Mouse (Mus musculus) midbrain, embryonic 13.5 days (tissue): ENCODE results near the gene Mettl7b. TPM values are rescaled to one million over a fixed set of nuclear protein-coding genes. Genes with fewer than 3 reads are reported as not detected.

Experiments
- ATAC-seq: fragments of 200-750 bp; cut with Nextera tagmentation; 2 replicates; pipeline ENCODE4 v1.8.0; 2017; ENCODE audit warnings: mild to moderate bottlenecking, moderate TSS enrichment, moderate library complexity
- H3K27ac ChIP-seq: fragments of 300-500 bp; sonication (generic); 2 replicates; pipeline ENCODE4 v1.5.1; 2015; ENCODE audit warnings: inconsistent platforms, mild to moderate bottlenecking, moderate library complexity
- H3K27me3 ChIP-seq: fragments of 300-500 bp; sonication (generic); 2 replicates; pipeline ENCODE4 v1.6.1; 2015; ENCODE audit warnings: mild to moderate bottlenecking, inconsistent platforms
- H3K36me3 ChIP-seq: fragments of 300-500 bp; sonication (generic); 2 replicates; pipeline ENCODE4 v1.6.1; 2015; ENCODE audit warnings: mild to moderate bottlenecking, inconsistent platforms
- H3K4me1 ChIP-seq: fragments of 300-500 bp; sonication (generic); replicated peaks from 2 replicates; pipeline ENCODE4 v1.6.1; 2015; ENCODE audit warnings: inconsistent platforms
- H3K4me2 ChIP-seq: fragments of 300-500 bp; sonication (generic); replicated peaks from 2 replicates; pipeline ENCODE4 v1.6.1; 2015; ENCODE audit warnings: moderate library complexity, mild to moderate bottlenecking, inconsistent platforms
- H3K4me3 ChIP-seq: fragments of 300-500 bp; sonication (generic); replicated peaks from 2 replicates; pipeline ENCODE4 v1.5.1; 2015; ENCODE audit warnings: mild to moderate bottlenecking, inconsistent platforms
- H3K9ac ChIP-seq: fragments of 300-500 bp; sonication (generic); replicated peaks from 2 replicates; pipeline ENCODE4 v1.6.1; 2015; ENCODE audit warnings: mild to moderate bottlenecking, inconsistent platforms
- H3K9me3 ChIP-seq: fragments of 300-500 bp; sonication (generic); 2 replicates; pipeline ENCODE4 v1.6.1; 2016; ENCODE audit warnings: mild to moderate bottlenecking, inconsistent platforms
- WGBS: fragments of 180-500 bp; shearing (Covaris S2); methylation state at CpG from one replicate; pipeline ENCODE4 v1.1.7; 2015; 5-methylcytosine and 5-hydroxymethylcytosine counted together
- polyA plus RNA-seq: library from polyadenylated mRNA; unstranded; fragments of >200 nt; fragmentation: Nextera tagmentation; extraction: Ambion mirVana; gene quantifications from 2 replicates; pipeline ENCODE4 v1.2.1, GENCODE M21; 2015

Gene Mettl7b
- polyA plus RNA-seq, 1 experiment from 2014 or later: not detected

DNA sequence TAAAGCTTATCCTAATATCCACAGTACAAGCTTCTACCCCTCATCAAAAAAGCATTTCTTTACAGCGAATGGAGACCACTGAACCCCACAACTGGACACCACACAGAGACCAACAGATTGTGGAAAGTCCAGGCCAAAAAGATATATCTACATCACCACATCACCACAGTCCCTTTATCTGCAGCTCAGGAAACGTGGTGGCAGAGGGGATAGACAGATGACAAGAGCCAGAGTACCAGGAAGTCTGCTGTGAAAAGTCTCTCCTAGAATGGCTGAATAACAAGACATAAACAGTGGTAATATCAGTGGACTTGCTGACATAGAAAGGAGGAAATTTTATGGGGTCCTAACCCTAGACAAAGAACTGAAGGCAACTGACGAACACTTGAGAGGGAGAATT lies 15.6 kb upstream of the Mettl7b start:
- Histone ChIP-seq H3K4me3 (no peak overlapping the region), H3K4me1 (no peaks in the 10 kb centered on the region), H3K9me3 (no peaks in the 10 kb centered on the region), H3K27me3 (no peaks in the 10 kb centered on the region), H3K36me3 (no peaks in the 10 kb centered on the region), H3K4me2 (no peak overlapping the region), H3K9ac (no peak overlapping the region), H3K27ac (no peak overlapping the region)
- no peak for ATAC-seq
- WGBS: 67% methylated on average over 3 of the region's 3 CpGs

DNA sequence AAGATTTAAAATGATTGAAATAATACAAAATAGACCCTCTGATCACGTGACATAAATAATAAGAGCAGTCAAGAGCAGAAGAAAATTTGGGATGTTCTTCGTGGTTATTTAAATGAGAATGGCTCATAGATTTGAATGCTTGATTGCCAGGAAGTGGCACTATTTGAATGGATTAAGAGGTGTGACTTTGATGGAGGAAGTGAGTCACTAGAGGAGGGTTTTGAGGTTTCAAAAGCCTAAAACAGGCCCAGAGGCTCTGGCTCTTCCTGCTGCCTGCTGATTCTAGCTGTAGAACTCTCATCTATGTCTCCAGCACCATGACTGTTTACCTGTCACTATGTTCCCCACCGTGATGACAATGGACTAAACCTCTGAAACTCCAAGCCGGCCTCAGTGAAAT lies 12.1 kb upstream of the Mettl7b start:
- H3K4me1 ChIP-seq: no peaks in the 10 kb centered on the region
- H3K27me3 ChIP-seq: no peaks in the 10 kb centered on the region
- no peak for ATAC-seq
- no peak overlapping the region for H3K4me3 ChIP-seq
- WGBS: 79% methylated on average over 4 of the region's 4 CpGs
- H3K9me3 ChIP-seq: no peaks in the 10 kb centered on the region
- H3K27ac ChIP-seq: no peak overlapping the region
- no peak overlapping the region for H3K9ac ChIP-seq
- H3K36me3 ChIP-seq: no peaks in the 10 kb centered on the region
- no peak overlapping the region for H3K4me2 ChIP-seq

DNA sequence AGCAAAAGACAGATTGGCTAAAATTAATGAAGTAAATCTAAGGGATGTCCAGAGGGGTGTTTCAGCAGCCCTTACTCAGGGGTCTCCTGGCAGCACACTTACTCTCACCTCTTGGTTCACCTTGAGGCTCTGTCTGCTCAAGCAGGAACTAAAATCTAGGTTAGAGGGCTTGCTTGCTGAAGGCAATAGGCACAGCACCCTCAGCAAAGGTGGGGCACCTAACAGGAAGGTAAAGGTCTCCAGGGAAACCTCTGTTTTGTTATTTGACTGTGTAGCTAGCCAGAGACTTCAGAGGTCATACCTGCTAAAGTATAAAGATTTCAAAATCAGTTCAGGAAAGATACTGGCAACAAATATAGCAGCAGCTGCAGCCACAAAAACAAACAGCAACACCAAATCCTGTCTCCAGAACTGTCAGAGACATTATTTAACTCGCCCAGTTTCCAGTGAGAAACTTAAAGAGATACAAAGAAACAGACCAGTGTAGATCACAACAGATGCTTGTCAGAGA lies 10.0 kb upstream of the Mettl7b start:
- WGBS: 58% methylated on average over 1 of the region's 1 CpGs
- Histone ChIP-seq H3K9ac (no peak overlapping the region), H3K4me1 (no peaks in the 10 kb centered on the region), H3K4me3 (no peak overlapping the region), H3K9me3 (no peaks in the 10 kb centered on the region), H3K4me2 (no peak overlapping the region), H3K27me3 (no peaks in the 10 kb centered on the region), H3K36me3 (no peaks in the 10 kb centered on the region), H3K27ac (no peak overlapping the region)
- no peak for ATAC-seq

- Histone ChIP-seq H3K27ac (no peak overlapping the region), H3K9ac (no peak overlapping the region), H3K4me1 (no peaks in the 10 kb centered on the region), H3K4me3 (no peak overlapping the region), H3K9me3 (no peaks in the 10 kb centered on the region), H3K36me3 (no peaks in the 10 kb centered on the region), H3K4me2 (no peak overlapping the region), H3K27me3 (no peaks in the 10 kb centered on the region)
- 63% methylated on average over 1 of the region's 1 CpGs for WGBS
- no peak for ATAC-seq
These were observed 7.6 kb upstream of the Mettl7b start for GRCm38 (mm10) chr10:128968341-128968749.

GRCm38 (mm10) chr10:128965871-128966270 lies 5.1 kb upstream of the Mettl7b start:
- 90% methylated on average over 6 of the region's 6 CpGs for WGBS
- no peak overlapping the region for H3K9ac ChIP-seq
- no peaks in the 10 kb centered on the region for H3K9me3 ChIP-seq
- ATAC-seq: no peak
- no peaks in the 10 kb centered on the region for H3K27me3 ChIP-seq
- H3K4me3 ChIP-seq: no peak overlapping the region
- no peak overlapping the region for H3K4me2 ChIP-seq
- H3K27ac ChIP-seq: no peak overlapping the region
- no peaks in the 10 kb centered on the region for H3K4me1 ChIP-seq
- no peaks in the 10 kb centered on the region for H3K36me3 ChIP-seq

- ATAC-seq: no peak
- Histone ChIP-seq H3K4me3 (no peak overlapping the region), H3K36me3 (no peaks in the 10 kb centered on the region), H3K4me2 (no peak overlapping the region), H3K27me3 (no peaks in the 10 kb centered on the region), H3K27ac (no peak overlapping the region), H3K4me1 (no peaks in the 10 kb centered on the region), H3K9ac (no peak overlapping the region), H3K9me3 (no peaks in the 10 kb centered on the region)
- 70% methylated on average over 2 of the region's 2 CpGs for WGBS
These were observed 4.2 kb upstream of the Mettl7b start for GRCm38 (mm10) chr10:128964961-128965360.

DNA sequence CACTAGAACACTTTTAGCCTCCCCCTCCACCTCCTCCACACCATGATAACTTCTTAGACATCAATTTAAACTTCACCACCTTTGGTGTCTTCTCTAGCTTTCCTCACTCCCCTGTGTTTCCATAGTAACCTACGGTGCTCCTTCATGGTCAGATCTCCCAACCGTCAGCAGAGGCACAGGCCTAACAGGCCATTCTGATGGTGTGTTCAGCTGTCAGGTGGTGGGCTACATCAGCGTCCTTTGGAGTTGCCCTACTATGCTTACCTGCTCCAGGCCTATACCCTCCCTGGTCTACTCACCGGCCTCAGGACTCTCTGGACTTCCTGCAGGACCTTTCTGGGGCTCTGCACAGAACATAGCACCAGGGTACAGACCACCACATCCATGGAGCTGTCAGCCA lies 646 bp downstream of the Mettl7b start:
- no peak for ATAC-seq
- no peaks in the 10 kb centered on the region for H3K4me1 ChIP-seq
- H3K9me3 ChIP-seq: no peaks in the 10 kb centered on the region
- H3K36me3 ChIP-seq: no peaks in the 10 kb centered on the region
- H3K27ac ChIP-seq: no peak overlapping the region
- H3K4me2 ChIP-seq: no peak overlapping the region
- no peak overlapping the region for H3K9ac ChIP-seq
- no peaks in the 10 kb centered on the region; the same call in 1 of the 2 replicates for H3K27me3 ChIP-seq
- H3K4me3 ChIP-seq: no peak overlapping the region
- WGBS: 76% methylated on average over 4 of the region's 4 CpGs

GRCm38 (mm10) chr10:128958340-128958739 lies 2.4 kb downstream of the Mettl7b start:
- Histone ChIP-seq H3K27me3 (no peaks in the 10 kb centered on the region; the same call in 1 of the 2 replicates), H3K36me3 (no peaks in the 10 kb centered on the region), H3K27ac (no peak overlapping the region), H3K9ac (no peak overlapping the region), H3K4me2 (no peak overlapping the region), H3K4me1 (no peaks in the 10 kb centered on the region), H3K4me3 (no peak overlapping the region), H3K9me3 (no peaks in the 10 kb centered on the region)
- 79% methylated on average over 10 of the region's 10 CpGs for WGBS
- no peak for ATAC-seq

- H3K36me3 ChIP-seq: no peaks in the 10 kb centered on the region
- H3K9ac ChIP-seq: no peak overlapping the region
- H3K9me3 ChIP-seq: no peaks in the 10 kb centered on the region
- 77% methylated on average over 16 of the region's 16 CpGs for WGBS
- no peak for ATAC-seq
- H3K4me2 ChIP-seq: no peak overlapping the region
- no peaks in the 10 kb centered on the region for H3K4me1 ChIP-seq
- no peak overlapping the region for H3K4me3 ChIP-seq
- no peaks in the 10 kb centered on the region for H3K27me3 ChIP-seq
- no peak overlapping the region for H3K27ac ChIP-seq
These were observed 10.4 kb downstream of the Mettl7b start for GRCm38 (mm10) chr10:128950208-128950887.

GRCm38 (mm10) chr10:128947496-128947895 lies 13.3 kb downstream of the Mettl7b start:
- no peaks in the 10 kb centered on the region for H3K27me3 ChIP-seq
- no peak overlapping the region for H3K27ac ChIP-seq
- H3K9me3 ChIP-seq: no peaks in the 10 kb centered on the region
- no peak for ATAC-seq
- no peak overlapping the region for H3K4me2 ChIP-seq
- 96% methylated on average over 4 of the region's 4 CpGs for WGBS
- no peaks in the 10 kb centered on the region for H3K4me1 ChIP-seq
- no peak overlapping the region for H3K9ac ChIP-seq
- H3K4me3 ChIP-seq: no peak overlapping the region
- H3K36me3 ChIP-seq: no peaks in the 10 kb centered on the region

DNA sequence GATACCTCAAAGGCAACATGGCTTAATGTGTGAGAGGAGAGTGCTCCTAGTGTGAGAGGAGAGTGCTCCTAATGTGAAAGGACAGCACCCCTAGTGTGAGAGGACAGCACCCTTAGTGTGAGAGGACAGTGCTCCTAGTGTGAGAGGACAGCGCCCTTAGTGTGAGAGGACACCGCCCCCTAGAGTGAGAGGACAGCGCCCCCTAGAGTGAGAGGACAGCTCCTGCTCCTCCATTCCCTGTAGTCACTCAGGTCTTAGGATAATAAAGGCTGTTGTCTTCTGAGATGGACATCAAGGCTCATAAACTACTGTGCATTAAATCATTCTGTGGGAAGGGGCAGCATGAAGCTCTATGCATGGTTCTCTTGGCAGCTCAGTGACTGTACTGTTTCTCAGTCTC lies 15.1 kb downstream of the Mettl7b start:
- Histone ChIP-seq H3K9ac (no peak overlapping the region), H3K36me3 (no peaks in the 10 kb centered on the region), H3K27ac (no peak overlapping the region), H3K4me1 (no peaks in the 10 kb centered on the region), H3K4me2 (no peak overlapping the region), H3K4me3 (no peak overlapping the region), H3K9me3 (no peaks in the 10 kb centered on the region), H3K27me3 (no peaks in the 10 kb centered on the region)
- no peak for ATAC-seq
- WGBS: 15% methylated on average over 3 of the region's 3 CpGs

DNA sequence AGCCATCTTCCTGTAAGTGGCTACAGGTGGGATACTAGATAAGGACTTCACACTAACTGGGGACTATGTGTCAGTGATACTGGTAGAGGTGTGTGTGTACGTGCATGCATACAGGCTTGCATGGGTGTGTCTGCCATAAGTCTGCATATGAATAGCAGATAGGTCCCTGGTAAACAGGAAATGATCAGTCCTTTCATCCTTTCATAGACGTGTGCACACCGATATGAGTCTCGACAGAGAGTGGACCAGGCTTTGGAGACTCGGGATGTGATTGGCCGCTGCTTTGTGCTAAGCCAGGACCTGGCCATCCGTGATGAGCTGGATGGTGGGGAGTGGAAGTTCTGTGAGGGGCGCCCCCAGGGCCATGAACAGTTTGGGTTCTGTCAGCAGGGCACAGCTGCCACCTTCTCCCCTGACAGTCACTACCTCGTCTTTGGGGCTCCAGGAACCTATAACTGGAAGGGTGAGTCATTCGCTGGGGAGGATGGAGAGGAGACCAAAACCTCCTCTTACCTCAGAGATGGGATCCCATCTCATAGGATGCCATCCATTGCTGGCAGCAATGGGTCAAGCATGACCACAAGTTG lies 20.2 kb downstream of the Mettl7b start:
- Histone ChIP-seq H3K4me2 (no peak overlapping the region), H3K36me3 (no peaks in the 10 kb centered on the region), H3K4me1 (no peaks in the 10 kb centered on the region), H3K9ac (no peak overlapping the region), H3K9me3 (no peaks in the 10 kb centered on the region), H3K4me3 (no peak overlapping the region), H3K27ac (no peak overlapping the region), H3K27me3 (peaks cover 7% of the 10 kb centered on the region)
- WGBS: 84% methylated on average over 10 of the region's 10 CpGs
- ATAC-seq: no peak

DNA sequence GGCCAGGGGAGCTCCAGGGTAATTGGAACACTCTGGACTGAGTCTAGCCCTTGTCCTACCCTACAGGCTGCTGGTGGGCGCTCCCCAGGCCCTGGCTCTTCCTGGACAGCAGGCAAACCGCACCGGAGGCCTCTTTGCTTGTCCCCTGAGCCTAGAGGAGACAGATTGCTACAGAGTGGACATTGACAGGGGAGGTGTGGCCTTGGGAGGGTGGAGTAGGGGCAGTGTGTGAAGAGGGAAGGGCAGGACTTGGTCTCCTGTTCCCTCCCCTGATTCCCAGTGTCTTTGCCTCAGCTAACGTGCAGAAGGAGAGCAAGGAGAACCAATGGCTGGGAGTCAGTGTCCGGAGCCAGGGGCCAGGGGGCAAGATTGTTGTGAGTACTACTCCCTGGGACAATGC lies 21.8 kb downstream of the Mettl7b start:
- H3K9me3 ChIP-seq: no peaks in the 10 kb centered on the region
- WGBS: 75% methylated on average over 5 of the region's 5 CpGs
- H3K9ac ChIP-seq: no peak overlapping the region
- no peaks in the 10 kb centered on the region for H3K36me3 ChIP-seq
- no peak overlapping the region for H3K27ac ChIP-seq
- peaks cover 23% of the 10 kb centered on the region for H3K27me3 ChIP-seq
- peaks cover 6% of the 10 kb centered on the region for H3K4me1 ChIP-seq
- no peak overlapping the region for H3K4me3 ChIP-seq
- no peak for ATAC-seq
- no peak overlapping the region for H3K4me2 ChIP-seq
